Mouse (Mus musculus) erythroblast, embryonic 14.5 days (primary cell): Measurements from ENCODE around the gene Gamt. TPM values are rescaled to one million over a fixed set of nuclear protein-coding genes. Genes with fewer than 3 reads are reported as not detected.

ENCODE experiments used
- H3K27me3 ChIP-seq: 2 replicates; pipeline ENCODE4 v1.6.1; 2012; ENCODE audit warnings: inconsistent platforms; ENCODE audit not compliant: control insufficient read depth
- H3K36me3 ChIP-seq: 2 replicates; pipeline ENCODE4 v1.6.1; 2012; ENCODE audit warnings: mild to moderate bottlenecking, inconsistent platforms; ENCODE audit not compliant: control insufficient read depth
- H3K4me1 ChIP-seq: 2 replicates; pipeline ENCODE4 v1.6.1; 2012; ENCODE audit warnings: inconsistent platforms; ENCODE audit not compliant: control insufficient read depth
- H3K4me3 ChIP-seq: replicated peaks from 2 replicates; pipeline ENCODE3; 2012; ENCODE audit warnings: moderate library complexity, mild to moderate bottlenecking, inconsistent platforms
- H3K9me3 ChIP-seq: 2 replicates; pipeline ENCODE4 v1.6.1; 2012; ENCODE audit warnings: low read length, inconsistent platforms, mixed read lengths; ENCODE audit not compliant: control insufficient read depth
- GATA1 ChIP-seq: IDR thresholded peaks from 2 replicates; pipeline ENCODE4 v1.6.1; 2012; ENCODE audit warnings: low read length, inconsistent platforms, mixed read lengths
- TAL1 ChIP-seq: IDR thresholded peaks from 3 replicates; pipeline ENCODE4 v1.6.1; 2012; ENCODE audit warnings: low read length, inconsistent platforms, mixed read lengths
- polyA plus RNA-seq: library from polyadenylated mRNA; stranded (reverse); fragments of >175 nt; gene quantifications from 2 replicates; pipeline ENCODE4 v1.2.3, GENCODE M21; 2012

Gamt gene
- polyA plus RNA-seq, 1 experiment: 0.20 TPM

GRCm38 (mm10) chr10:80298571-80299281 is 37.9 kb upstream of the Gamt start:
- peaks cover 78% of the 10 kb centered on the region for H3K27me3 ChIP-seq

GRCm38 (mm10) chr10:80297526-80298133 is 36.8 kb upstream of the Gamt start:
- H3K27me3 ChIP-seq: peaks cover 69% of the 10 kb centered on the region
- H3K9me3 ChIP-seq: no peaks in the 10 kb centered on the region
- H3K4me1 ChIP-seq: peaks cover 58% of the 10 kb centered on the region
- no peak for TF ChIP-seq GATA1
- no peak for TF ChIP-seq TAL1
- peaks cover 24% of the 10 kb centered on the region for H3K36me3 ChIP-seq
- H3K4me3 ChIP-seq: no peak overlapping the region

More at GRCm38 (mm10) chr10:80298571-80299281, 37.9 kb upstream of the Gamt start:
- H3K4me1 ChIP-seq: peaks cover 47% of the 10 kb centered on the region
- no peak overlapping the region for H3K4me3 ChIP-seq
- TF ChIP-seq TAL1: no peak
- TF ChIP-seq GATA1: no peak
- H3K36me3 ChIP-seq: peaks cover 15% of the 10 kb centered on the region
- no peaks in the 10 kb centered on the region for H3K9me3 ChIP-seq

- H3K9me3 ChIP-seq: no peaks in the 10 kb centered on the region
- no peak overlapping the region for H3K4me3 ChIP-seq
- peaks cover 57% of the 10 kb centered on the region for H3K4me1 ChIP-seq
- H3K36me3 ChIP-seq: peaks cover 24% of the 10 kb centered on the region
- H3K27me3 ChIP-seq: peaks cover 61% of the 10 kb centered on the region
- TF ChIP-seq TAL1 (no peak), GATA1 (no peak)
Observed at GRCm38 (mm10) chr10:80296824-80297223, 36.0 kb upstream of the Gamt start.

- peaks cover 51% of the 10 kb centered on the region for H3K27me3 ChIP-seq
Observed at GRCm38 (mm10) chr10:80295618-80296425, 35.0 kb upstream of the Gamt start, which contains the start of gene Apc2. TSS of gene Apc2 (plus strand) at chr10:80295977.

GRCm38 (mm10) chr10:80294788-80295303 is 34.0 kb upstream of the Gamt start:
- Histone ChIP-seq H3K4me1 (peaks cover 62% of the 10 kb centered on the region), H3K4me3 (no peak overlapping the region)

More at GRCm38 (mm10) chr10:80295618-80296425, 35.0 kb upstream of the Gamt start, which contains the start of gene Apc2:
- H3K9me3 ChIP-seq: no peaks in the 10 kb centered on the region
- TF ChIP-seq TAL1 (no peak), GATA1 (no peak)
- H3K36me3 ChIP-seq: peaks cover 24% of the 10 kb centered on the region
- H3K4me3 ChIP-seq: peak within 1 kb of the TSS; percentile 42
- peaks cover 62% of the 10 kb centered on the region for H3K4me1 ChIP-seq

GRCm38 (mm10) chr10:80294311-80294710 is 33.5 kb upstream of the Gamt start:
- Histone ChIP-seq H3K9me3 (no peaks in the 10 kb centered on the region), H3K36me3 (peaks cover 26% of the 10 kb centered on the region), H3K27me3 (peaks cover 35% of the 10 kb centered on the region), H3K4me3 (peak overlapping the region; percentile 35), H3K4me1 (peaks cover 63% of the 10 kb centered on the region)
- no peak for TF ChIP-seq TAL1
- TF ChIP-seq GATA1: no peak

More at GRCm38 (mm10) chr10:80294788-80295303, 34.0 kb upstream of the Gamt start:
- no peak for TF ChIP-seq GATA1
- TF ChIP-seq TAL1: no peak
- Histone ChIP-seq H3K9me3 (no peaks in the 10 kb centered on the region), H3K36me3 (peaks cover 24% of the 10 kb centered on the region), H3K27me3 (peaks cover 41% of the 10 kb centered on the region)

- Histone ChIP-seq H3K9me3 (no peaks in the 10 kb centered on the region), H3K27me3 (peaks cover 26% of the 10 kb centered on the region), H3K4me3 (peak overlapping the region; percentile 97), H3K36me3 (peaks cover 36% of the 10 kb centered on the region), H3K4me1 (peaks cover 65% of the 10 kb centered on the region)
- no peak for TF ChIP-seq GATA1
- TF ChIP-seq TAL1: no peak
Observed at GRCm38 (mm10) chr10:80293325-80293724, 32.5 kb upstream of the Gamt start.

- Histone ChIP-seq H3K9me3 (no peaks in the 10 kb centered on the region), H3K4me1 (peaks cover 64% of the 10 kb centered on the region), H3K4me3 (peak within 1 kb of the TSS; percentile 97), H3K36me3 (peaks cover 44% of the 10 kb centered on the region), H3K27me3 (peaks cover 17% of the 10 kb centered on the region)
- TF ChIP-seq TAL1 (no peak), GATA1 (no peak)
Observed at GRCm38 (mm10) chr10:80292251-80293146, 31.7 kb upstream of the Gamt start, which contains the start of gene Rps15. TSS of gene Rps15 (plus strand) at chr10:80292453.
